Mouse (Mus musculus): ENCODE measurements around the gene Dgkg. TPM values are rescaled to one million over a fixed set of nuclear protein-coding genes. Genes with fewer than 3 reads are reported as not detected.
A peak's percentile ranks its signal among the peaks of the same experiment; 100 is the strongest.

Gene Dgkg
- polyA plus RNA-seq, 1 experiment from 2014 or later, result 0.20 TPM

GRCm38 (mm10) chr16:22551231-22552000 lies 105.6 kb downstream of the Dgkg start:
- no peak overlapping the region for H3K9ac ChIP-seq
- H3K27me3 ChIP-seq (replicated peaks), result peaks cover 5% of the 10 kb centered on the region; the same call in 1 of the 2 replicates
- no peak overlapping the region for H3K4me2 ChIP-seq (replicated peaks)
- H3K4me3 ChIP-seq, result no peak overlapping the region
- 25% methylated on average over 11 of the region's 11 CpGs for WGBS
- H3K4me1 ChIP-seq, result no peaks in the 10 kb centered on the region
- no peak overlapping the region for H3K27ac ChIP-seq
- no peaks in the 10 kb centered on the region for H3K9me3 ChIP-seq
- no peak for ATAC-seq (ENCODE audit: low FRiP score, low read depth)
- H3K36me3 ChIP-seq, result no peaks in the 10 kb centered on the region

DNA sequence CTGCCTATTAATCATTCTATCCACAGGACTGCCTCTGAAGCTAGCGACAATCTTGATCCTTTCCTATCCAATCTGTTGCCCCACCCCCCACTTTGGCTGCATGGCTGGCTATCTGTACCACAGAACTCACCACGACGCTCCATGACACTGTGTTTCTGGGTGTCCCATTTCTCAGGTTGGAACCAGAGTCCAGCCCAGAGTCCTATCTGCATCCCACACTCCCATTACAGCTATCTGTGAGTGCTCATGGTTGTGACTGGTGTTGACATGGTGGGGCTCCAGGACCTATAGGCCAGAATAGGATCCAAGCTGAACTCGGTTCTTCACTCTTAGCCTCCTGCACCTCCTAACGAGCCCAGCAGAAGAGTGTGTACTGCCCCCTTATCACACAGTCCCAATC lies 107.7 kb downstream of the Dgkg start:
- no peaks in the 10 kb centered on the region for H3K9me3 ChIP-seq
- peaks cover 5% of the 10 kb centered on the region; the same call in 1 of the 2 replicates for H3K27me3 ChIP-seq (replicated peaks)
- H3K36me3 ChIP-seq, result no peaks in the 10 kb centered on the region
- H3K27ac ChIP-seq, result no peak overlapping the region
- ATAC-seq (ENCODE audit: low FRiP score, low read depth), result no peak
- 83% methylated on average over 5 of the region's 5 CpGs for WGBS
- H3K4me2 ChIP-seq (replicated peaks), result no peak overlapping the region
- H3K4me1 ChIP-seq, result no peaks in the 10 kb centered on the region
- H3K4me3 ChIP-seq, result no peak overlapping the region
- H3K9ac ChIP-seq, result no peak overlapping the region

- 12% methylated on average over 26 of the region's 26 CpGs for WGBS
- Histone ChIP-seq H3K27ac (no peak overlapping the region), H3K36me3 (no peaks in the 10 kb centered on the region), H3K9me3 (no peaks in the 10 kb centered on the region), H3K4me2 (replicated peaks) (peak overlapping the region; percentile 75), H3K27me3 (replicated peaks) (peaks cover 5% of the 10 kb centered on the region; the same call in 1 of the 2 replicates), H3K4me3 (peak overlapping the region; percentile 35), H3K9ac (0 out of 2 replicates have a peak overlapping the region, but pooled peaks have one; percentile 44), H3K4me1 (no peaks in the 10 kb centered on the region)
- ATAC-seq (ENCODE audit: low FRiP score, low read depth), result peak; percentile 91
Measured at GRCm38 (mm10) chr16:22548167-22549080, 108.6 kb downstream of the Dgkg start.

- no peak; the same call in 1 of the 2 replicates for ATAC-seq (ENCODE audit: low FRiP score, low read depth)
- H3K4me2 ChIP-seq (replicated peaks), result peak overlapping the region; percentile 75
- H3K9me3 ChIP-seq, result no peaks in the 10 kb centered on the region
- H3K27me3 ChIP-seq (replicated peaks), result peaks cover 5% of the 10 kb centered on the region; the same call in 1 of the 2 replicates
- H3K4me1 ChIP-seq, result no peaks in the 10 kb centered on the region
- no peak overlapping the region for H3K9ac ChIP-seq
- H3K27ac ChIP-seq, result no peak overlapping the region
- 0 out of 2 replicates have a peak overlapping the region, but pooled peaks have one; percentile 35 for H3K4me3 ChIP-seq
- no peaks in the 10 kb centered on the region for H3K36me3 ChIP-seq
- 61% methylated on average over 10 of the region's 10 CpGs for WGBS
Measured at GRCm38 (mm10) chr16:22547741-22548140, 109.3 kb downstream of the Dgkg start.

GRCm38 (mm10) chr16:22545799-22546198 lies 111.2 kb downstream of the Dgkg start:
- WGBS, result 71% methylated on average over 8 of the region's 8 CpGs
- Histone ChIP-seq H3K36me3 (no peaks in the 10 kb centered on the region), H3K9ac (no peak overlapping the region), H3K4me3 (no peak overlapping the region), H3K4me2 (replicated peaks) (no peak overlapping the region), H3K27ac (no peak overlapping the region), H3K27me3 (replicated peaks) (peaks cover 2% of the 10 kb centered on the region; the same call in 1 of the 2 replicates), H3K9me3 (no peaks in the 10 kb centered on the region), H3K4me1 (no peaks in the 10 kb centered on the region)
- no peak for ATAC-seq (ENCODE audit: low FRiP score, low read depth)

DNA sequence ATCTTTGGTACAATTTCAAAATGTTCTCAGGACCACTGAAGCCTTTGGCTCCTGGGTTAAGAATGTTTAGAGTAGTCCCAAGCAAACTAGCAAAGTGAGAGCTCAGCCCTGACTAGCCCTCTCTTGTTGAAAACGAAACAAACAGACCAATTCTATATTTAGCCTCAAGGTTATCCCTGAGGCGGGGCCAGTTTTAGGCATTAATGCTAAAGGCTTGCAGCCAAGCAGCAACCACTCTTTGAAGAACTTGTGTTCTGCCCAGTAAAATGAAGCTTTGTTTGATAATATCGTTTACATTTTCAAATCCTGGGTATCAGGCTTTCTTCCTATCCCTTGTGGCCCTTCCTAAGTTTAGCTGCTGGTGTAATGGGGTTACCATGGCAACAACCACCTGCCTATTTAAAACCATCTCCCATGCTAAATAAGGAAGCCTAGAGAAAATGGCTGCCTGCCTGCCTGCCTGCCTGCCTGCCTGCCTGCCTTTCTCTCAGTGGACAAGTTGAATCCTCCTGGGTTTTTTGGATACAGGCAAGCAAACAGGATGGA lies 111.9 kb downstream of the Dgkg start:
- Histone ChIP-seq H3K9me3 (no peaks in the 10 kb centered on the region), H3K4me3 (no peak overlapping the region), H3K36me3 (no peaks in the 10 kb centered on the region), H3K27me3 (replicated peaks) (no peaks in the 10 kb centered on the region), H3K9ac (no peak overlapping the region), H3K4me2 (replicated peaks) (no peak overlapping the region), H3K27ac (no peak overlapping the region), H3K4me1 (no peaks in the 10 kb centered on the region)
- no peak for ATAC-seq (ENCODE audit: low FRiP score, low read depth)
- 52% methylated on average over 3 of the region's 3 CpGs for WGBS

GRCm38 (mm10) chr16:22542691-22543141 lies 114.3 kb downstream of the Dgkg start:
- Histone ChIP-seq H3K4me1 (no peaks in the 10 kb centered on the region), H3K9ac (no peak overlapping the region), H3K4me3 (no peak overlapping the region), H3K27me3 (replicated peaks) (no peaks in the 10 kb centered on the region), H3K36me3 (no peaks in the 10 kb centered on the region), H3K9me3 (no peaks in the 10 kb centered on the region), H3K4me2 (replicated peaks) (no peak overlapping the region), H3K27ac (no peak overlapping the region)
- WGBS, result 90% methylated on average over 6 of the region's 6 CpGs
- ATAC-seq (ENCODE audit: low FRiP score, low read depth), result no peak

DNA sequence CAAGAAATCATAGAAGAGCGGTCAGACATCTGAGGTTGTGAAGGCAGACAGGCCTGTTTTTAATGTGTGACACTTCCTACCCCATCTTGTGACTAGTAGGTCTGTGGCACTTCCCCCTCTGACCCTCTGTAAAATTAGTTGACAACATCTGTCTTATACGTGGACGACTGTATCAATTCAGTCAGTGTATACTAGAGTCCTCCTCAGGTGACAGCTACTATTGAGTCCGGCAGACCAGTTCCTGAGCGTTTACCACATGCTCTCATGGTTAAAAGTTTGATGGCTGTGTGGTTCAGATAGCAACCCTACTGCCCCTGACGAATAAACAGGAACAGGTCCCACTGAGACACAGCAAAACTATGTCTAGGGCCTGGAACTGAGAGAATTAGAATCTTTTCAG lies 117.7 kb downstream of the Dgkg start:
- H3K4me2 ChIP-seq (replicated peaks), result no peak overlapping the region
- no peaks in the 10 kb centered on the region for H3K36me3 ChIP-seq
- no peak for ATAC-seq (ENCODE audit: low FRiP score, low read depth)
- no peak overlapping the region for H3K9ac ChIP-seq
- 83% methylated on average over 6 of the region's 6 CpGs for WGBS
- no peaks in the 10 kb centered on the region for H3K4me1 ChIP-seq
- no peak overlapping the region for H3K4me3 ChIP-seq
- no peaks in the 10 kb centered on the region for H3K9me3 ChIP-seq
- H3K27ac ChIP-seq, result no peak overlapping the region
- no peaks in the 10 kb centered on the region for H3K27me3 ChIP-seq (replicated peaks)

DNA sequence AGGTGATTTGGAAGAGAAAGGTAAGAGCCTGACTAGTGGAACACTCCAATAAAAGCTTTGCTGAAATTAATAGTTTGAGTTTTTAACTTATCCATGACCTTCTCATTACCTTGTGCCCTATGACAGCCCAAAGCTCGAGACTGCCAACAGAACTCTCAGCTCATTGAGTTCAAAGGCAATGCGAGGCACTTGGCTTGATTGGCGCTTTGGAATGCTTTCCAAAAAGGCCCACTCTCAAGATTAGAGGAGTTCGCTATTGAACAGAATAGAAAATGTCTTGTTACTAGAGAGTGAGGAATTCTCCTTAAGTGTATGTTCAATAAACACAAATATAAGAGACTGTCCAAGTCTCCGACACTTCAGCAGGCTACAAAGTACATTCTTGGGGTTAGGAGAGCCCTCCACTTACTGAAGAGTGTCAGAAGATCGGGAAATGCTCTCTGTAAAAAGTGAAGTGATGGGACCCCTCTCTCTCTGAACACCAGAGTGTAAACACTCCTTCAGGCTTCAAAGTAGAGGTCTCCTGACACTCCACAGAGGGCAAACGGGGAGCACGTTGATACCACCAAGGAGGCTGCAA lies 120.3 kb downstream of the Dgkg start:
- Histone ChIP-seq H3K27me3 (replicated peaks) (no peaks in the 10 kb centered on the region), H3K4me1 (no peaks in the 10 kb centered on the region), H3K4me2 (replicated peaks) (no peak overlapping the region), H3K4me3 (no peak overlapping the region), H3K9me3 (no peaks in the 10 kb centered on the region), H3K9ac (no peak overlapping the region), H3K36me3 (no peaks in the 10 kb centered on the region), H3K27ac (no peak overlapping the region)
- WGBS, result 90% methylated on average over 8 of the region's 8 CpGs
- no peak for ATAC-seq (ENCODE audit: low FRiP score, low read depth)

- Histone ChIP-seq H3K4me1 (no peaks in the 10 kb centered on the region), H3K36me3 (no peaks in the 10 kb centered on the region), H3K9ac (no peak overlapping the region), H3K4me3 (no peak overlapping the region), H3K27ac (no peak overlapping the region), H3K27me3 (replicated peaks) (no peaks in the 10 kb centered on the region), H3K9me3 (no peaks in the 10 kb centered on the region), H3K4me2 (replicated peaks) (no peak overlapping the region)
- 88% methylated on average over 3 of the region's 3 CpGs for WGBS
- ATAC-seq (ENCODE audit: low FRiP score, low read depth), result no peak
Measured at GRCm38 (mm10) chr16:22533087-22533486, 123.9 kb downstream of the Dgkg start.

GRCm38 (mm10) chr16:22531834-22532233 lies 125.2 kb downstream of the Dgkg start:
- H3K36me3 ChIP-seq, result no peaks in the 10 kb centered on the region
- H3K4me1 ChIP-seq, result 0 out of 2 replicates have a peak, but pooled peaks cover 3% of the 10 kb centered on the region
- no peak overlapping the region for H3K27ac ChIP-seq
- 90% methylated on average over 6 of the region's 6 CpGs for WGBS
- H3K4me2 ChIP-seq (replicated peaks), result no peak overlapping the region
- no peak overlapping the region for H3K4me3 ChIP-seq
- ATAC-seq (ENCODE audit: low FRiP score, low read depth), result no peak
- H3K9me3 ChIP-seq, result no peaks in the 10 kb centered on the region
- H3K27me3 ChIP-seq (replicated peaks), result no peaks in the 10 kb centered on the region
- no peak overlapping the region for H3K9ac ChIP-seq
